Mouse (Mus musculus) embryonic facial prominence, embryonic 12.5 days (tissue): Measurements from ENCODE around the gene Nup88. TPM values are rescaled to one million over a fixed set of nuclear protein-coding genes. Genes with fewer than 3 reads are reported as not detected.
A peak's percentile ranks its signal among the peaks of the same experiment; 100 is the strongest.

Experiments
- ATAC-seq: fragments of 200-750 bp; cut with Nextera tagmentation; 2 replicates; pipeline ENCODE4 v1.8.0; 2017; ENCODE audit not compliant: insufficient number of reproducible peaks, insufficient read depth, low FRiP score, low TSS enrichment
- H3K27ac ChIP-seq: fragments of 300-500 bp; sonication (generic); 2 replicates; pipeline ENCODE4 v1.5.1; 2016; ENCODE audit warnings: mild to moderate bottlenecking
- H3K27me3 ChIP-seq: fragments of 300-500 bp; sonication (generic); 2 replicates; pipeline ENCODE4 v1.6.1; 2016; ENCODE audit warnings: mild to moderate bottlenecking, moderate library complexity
- H3K36me3 ChIP-seq: fragments of 300-500 bp; sonication (generic); 2 replicates; pipeline ENCODE4 v1.6.1; 2016; ENCODE audit warnings: mild to moderate bottlenecking
- H3K4me1 ChIP-seq: fragments of 300-500 bp; sonication (generic); 2 replicates; pipeline ENCODE4 v1.6.1; 2016
- H3K4me2 ChIP-seq: fragments of 300-500 bp; sonication (generic); replicated peaks from 2 replicates; pipeline ENCODE4 v1.6.1; 2016; ENCODE audit warnings: mild to moderate bottlenecking, moderate library complexity
- H3K4me3 ChIP-seq: fragments of 300-500 bp; sonication (generic); 2 replicates; pipeline ENCODE4 v1.5.1; 2016; ENCODE audit warnings: mild to moderate bottlenecking
- H3K9ac ChIP-seq: fragments of 300-500 bp; sonication (generic); 2 replicates; pipeline ENCODE4 v1.6.1; 2016; ENCODE audit warnings: mild to moderate bottlenecking, moderate library complexity
- H3K9me3 ChIP-seq: fragments of 300-500 bp; sonication (generic); 2 replicates; pipeline ENCODE4 v1.6.1; 2016; ENCODE audit warnings: mild to moderate bottlenecking, moderate library complexity
- WGBS: fragments of 180-500 bp; shearing (Covaris S2); methylation state at CpG from one replicate; pipeline ENCODE4 v1.1.7; 2016; 5-methylcytosine and 5-hydroxymethylcytosine counted together
- polyA plus RNA-seq: library from polyadenylated mRNA; unstranded; fragments of >200 nt; fragmentation: Nextera tagmentation; extraction: Ambion mirVana; gene quantifications from 2 replicates; pipeline ENCODE4 v1.2.1, GENCODE M21; 2016

The Nup88 gene
- polyA plus RNA-seq, 1 experiment from 2014 or later: 134 TPM

GRCm38 (mm10) chr11:70982557-70983228 is 12.9 kb upstream of the Nup88 start, which contains the start of gene C1qbp:
C1qbp (minus strand) TSS chr11:70983026.
- Histone ChIP-seq H3K4me1 (peaks cover 6% of the 10 kb centered on the region; the same call in 1 of the 2 replicates), H3K4me2 (peak within 1 kb of the TSS; percentile 69), H3K4me3 (peak within 1 kb of the TSS; percentile 100), H3K36me3 (peaks cover 62% of the 10 kb centered on the region), H3K9me3 (no peaks in the 10 kb centered on the region), H3K27me3 (no peaks in the 10 kb centered on the region), H3K9ac (peak within 1 kb of the TSS; percentile 96), H3K27ac (no peak within 1 kb of the TSS)
- under 1% methylated on average over 53 of the region's 64 CpGs for WGBS
- ATAC-seq: peak; percentile 84

GRCm38 (mm10) chr11:70982030-70982429 is 12.3 kb upstream of the Nup88 start:
- 7% methylated on average over 12 of the region's 12 CpGs for WGBS
- Histone ChIP-seq H3K27me3 (no peaks in the 10 kb centered on the region), H3K27ac (no peak overlapping the region), H3K9ac (peak overlapping the region; percentile 96), H3K9me3 (no peaks in the 10 kb centered on the region), H3K4me1 (peaks cover 6% of the 10 kb centered on the region; the same call in 1 of the 2 replicates), H3K4me3 (peak overlapping the region; percentile 100), H3K36me3 (peaks cover 62% of the 10 kb centered on the region), H3K4me2 (peak overlapping the region; percentile 69)
- ATAC-seq: no peak

GRCm38 (mm10) chr11:70980751-70981510 is 11.2 kb upstream of the Nup88 start:
- no peak overlapping the region for H3K9ac ChIP-seq
- no peaks in the 10 kb centered on the region for H3K27me3 ChIP-seq
- H3K4me2 ChIP-seq: no peak overlapping the region; the same call in 1 of the 2 replicates
- peaks cover 6% of the 10 kb centered on the region; the same call in 1 of the 2 replicates for H3K4me1 ChIP-seq
- H3K36me3 ChIP-seq: peaks cover 62% of the 10 kb centered on the region
- H3K4me3 ChIP-seq: no peak overlapping the region
- H3K27ac ChIP-seq: no peak overlapping the region
- ATAC-seq: no peak
- WGBS: 91% methylated on average over 14 of the region's 14 CpGs
- H3K9me3 ChIP-seq: no peaks in the 10 kb centered on the region

GRCm38 (mm10) chr11:70980232-70980631 is 10.5 kb upstream of the Nup88 start:
- H3K9ac ChIP-seq: no peak overlapping the region
- peaks cover 57% of the 10 kb centered on the region for H3K36me3 ChIP-seq
- no peak overlapping the region for H3K27ac ChIP-seq
- peaks cover 6% of the 10 kb centered on the region; the same call in 1 of the 2 replicates for H3K4me1 ChIP-seq
- H3K4me3 ChIP-seq: no peak overlapping the region
- no peaks in the 10 kb centered on the region for H3K27me3 ChIP-seq
- no peak for ATAC-seq
- no peaks in the 10 kb centered on the region for H3K9me3 ChIP-seq
- 89% methylated on average over 6 of the region's 6 CpGs for WGBS
- H3K4me2 ChIP-seq: no peak overlapping the region

- ATAC-seq: no peak
- Histone ChIP-seq H3K4me1 (peaks cover 6% of the 10 kb centered on the region; the same call in 1 of the 2 replicates), H3K9ac (no peak overlapping the region), H3K36me3 (peaks cover 78% of the 10 kb centered on the region), H3K9me3 (no peaks in the 10 kb centered on the region), H3K27ac (no peak overlapping the region), H3K27me3 (no peaks in the 10 kb centered on the region), H3K4me2 (no peak overlapping the region), H3K4me3 (no peak overlapping the region)
- WGBS: 81% methylated on average over 6 of the region's 6 CpGs
These were observed 7.5 kb upstream of the Nup88 start for GRCm38 (mm10) chr11:70977293-70977692.

GRCm38 (mm10) chr11:70975193-70975592 is 5.4 kb upstream of the Nup88 start:
- no peak overlapping the region for H3K4me2 ChIP-seq
- H3K4me3 ChIP-seq: no peak overlapping the region
- 75% methylated on average over 2 of the region's 2 CpGs for WGBS
- no peaks in the 10 kb centered on the region for H3K9me3 ChIP-seq
- H3K4me1 ChIP-seq: 0 out of 2 replicates have a peak, but pooled peaks cover 3% of the 10 kb centered on the region
- H3K36me3 ChIP-seq: peaks cover 67% of the 10 kb centered on the region
- H3K9ac ChIP-seq: no peak overlapping the region
- no peak overlapping the region for H3K27ac ChIP-seq
- ATAC-seq: no peak
- no peaks in the 10 kb centered on the region for H3K27me3 ChIP-seq

GRCm38 (mm10) chr11:70973947-70974346 is 4.2 kb upstream of the Nup88 start:
- no peak overlapping the region for H3K4me2 ChIP-seq
- H3K36me3 ChIP-seq: peaks cover 54% of the 10 kb centered on the region
- no peak for ATAC-seq
- WGBS: 66% methylated on average over 4 of the region's 4 CpGs
- no peak overlapping the region for H3K9ac ChIP-seq
- no peaks in the 10 kb centered on the region for H3K27me3 ChIP-seq
- 0 out of 2 replicates have a peak, but pooled peaks cover 3% of the 10 kb centered on the region for H3K4me1 ChIP-seq
- H3K9me3 ChIP-seq: no peaks in the 10 kb centered on the region
- H3K27ac ChIP-seq: no peak overlapping the region
- H3K4me3 ChIP-seq: no peak overlapping the region

- no peak overlapping the region for H3K27ac ChIP-seq
- peaks cover 11% of the 10 kb centered on the region for H3K4me1 ChIP-seq
- H3K4me2 ChIP-seq: no peak overlapping the region
- no peaks in the 10 kb centered on the region for H3K9me3 ChIP-seq
- peaks cover 41% of the 10 kb centered on the region for H3K36me3 ChIP-seq
- no peak for ATAC-seq
- no peak overlapping the region for H3K4me3 ChIP-seq
- WGBS: 57% methylated on average over 1 of the region's 1 CpGs
- H3K9ac ChIP-seq: no peak overlapping the region
- H3K27me3 ChIP-seq: no peaks in the 10 kb centered on the region
These were observed 2.8 kb upstream of the Nup88 start for GRCm38 (mm10) chr11:70972586-70972985.

GRCm38 (mm10) chr11:70970560-70971540 is 1.1 kb upstream of the Nup88 start:
- 17% methylated on average over 24 of the region's 24 CpGs for WGBS
- peaks cover 11% of the 10 kb centered on the region for H3K4me1 ChIP-seq
- H3K27ac ChIP-seq: peak overlapping the region; percentile 92; the same call in 1 of the 2 replicates
- peak; percentile 29; the same call in 1 of the 2 replicates for ATAC-seq
- H3K4me2 ChIP-seq: peak overlapping the region; percentile 84
- H3K4me3 ChIP-seq: peak overlapping the region; percentile 92
- no peaks in the 10 kb centered on the region for H3K27me3 ChIP-seq
- no peaks in the 10 kb centered on the region for H3K9me3 ChIP-seq
- H3K36me3 ChIP-seq: peaks cover 32% of the 10 kb centered on the region
- peak overlapping the region; percentile 67 for H3K9ac ChIP-seq

GRCm38 (mm10) chr11:70969271-70969794 is 440 bp downstream of the Nup88 start:
- H3K36me3 ChIP-seq: peaks cover 36% of the 10 kb centered on the region

More at GRCm38 (mm10) chr11:70969271-70969794, 440 bp downstream of the Nup88 start:
- Histone ChIP-seq H3K9ac (peak overlapping the region; percentile 91), H3K27me3 (no peaks in the 10 kb centered on the region), H3K4me1 (peaks cover 11% of the 10 kb centered on the region), H3K4me3 (peak overlapping the region; percentile 92), H3K4me2 (peak overlapping the region; percentile 83), H3K27ac (peak overlapping the region; percentile 92), H3K9me3 (no peaks in the 10 kb centered on the region)
- ATAC-seq: no peak
- under 1% methylated on average over 25 of the region's 25 CpGs for whole genome bisulfite sequencing
